Mouse (Mus musculus): ENCODE measurements around the gene Lamc1. TPM values are rescaled to one million over a fixed set of nuclear protein-coding genes. Genes with fewer than 3 reads are reported as not detected.
"Not testable (repeated sequence)": the region's sequence is repeated elsewhere in the genome, so short reads cannot be mapped to it uniquely, and the experiment has no call there.

The Lamc1 gene
- 100 to 1,000 TPM; 415 to 420 TPM for total RNA-seq (2021)

DNA sequence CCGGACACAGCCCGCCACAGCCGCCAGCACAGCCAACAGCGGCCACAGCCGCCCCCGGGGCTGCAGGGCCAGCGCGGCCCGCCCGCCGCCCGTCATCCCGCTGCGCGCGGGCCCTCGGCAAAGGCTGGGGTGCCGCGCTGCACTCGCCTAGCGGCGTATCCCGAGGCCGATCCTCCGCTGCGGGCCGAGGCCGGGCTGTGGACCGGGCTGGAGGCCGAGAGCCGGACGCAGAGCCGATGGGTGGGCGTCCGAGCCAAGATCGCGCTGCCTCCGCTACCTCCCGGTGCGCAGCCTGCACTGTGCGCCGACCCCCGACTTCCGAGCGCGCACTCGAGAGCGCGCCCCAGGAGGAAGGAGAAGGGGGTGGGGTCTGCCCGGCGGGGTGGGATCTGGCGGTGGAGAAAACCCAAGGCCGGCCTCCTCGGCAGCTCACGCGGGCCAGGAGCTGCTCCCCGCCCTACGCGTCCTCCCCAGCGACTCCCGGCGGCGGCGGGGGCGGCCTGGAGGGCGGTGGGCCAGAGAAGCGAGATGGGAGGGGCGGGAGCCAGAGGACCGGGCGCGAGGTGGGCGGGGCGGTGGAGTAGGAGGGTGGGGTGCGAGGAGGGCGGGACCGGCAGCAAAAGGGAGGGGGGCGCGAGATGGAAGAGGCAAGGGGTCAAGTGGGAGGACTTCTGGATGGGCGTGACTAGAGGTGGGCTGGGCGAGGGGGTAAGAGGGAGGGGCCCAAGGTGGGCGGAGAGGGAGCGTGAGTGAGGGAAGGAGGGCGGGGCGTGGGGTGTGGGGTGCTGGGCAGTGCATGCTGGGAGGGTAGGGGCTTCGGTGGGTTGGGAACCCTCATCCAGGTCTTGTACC is at the start of gene Lamc1:
TSS of gene Lamc1 (minus strand) at position 343 of the 852 bp plus-strand sequence.
- DNase-seq = peak; percentile 95 to 96
- intact Hi-C loops (cut with DNase I) = loop anchor here (2.0 to 5.0 kb wide), 4 partner anchors 22 to 65 kb away; no protein-coding TSS in a partner anchor

DNA sequence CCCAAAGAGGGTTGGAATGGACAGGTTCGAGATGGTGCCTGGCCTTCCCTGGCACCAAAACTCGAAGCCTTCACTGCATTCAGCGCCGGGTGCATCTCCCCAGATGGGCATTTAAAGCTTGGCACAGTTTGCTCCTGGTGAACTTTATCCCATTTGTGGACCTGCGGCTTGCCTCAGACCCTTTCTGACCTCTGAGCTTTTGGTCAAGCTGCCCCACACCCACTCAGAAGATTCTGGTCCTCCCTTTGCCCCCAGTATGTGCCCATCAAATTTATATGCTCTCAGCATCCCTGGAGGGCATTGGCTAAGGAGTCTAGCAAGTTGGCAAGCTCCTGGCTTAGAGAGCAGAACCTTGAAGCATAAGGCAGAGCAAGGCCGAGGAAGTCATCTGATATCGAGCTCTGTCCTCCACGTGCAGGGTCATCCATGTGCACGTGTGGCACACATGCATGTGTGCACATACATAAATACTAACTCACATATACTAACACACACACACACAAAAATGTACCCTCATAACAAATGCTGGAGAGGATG is 48.2 kb upstream of the Lamc1 start:
- no peak for DNase-seq
- intact Hi-C loops (cut with DNase I) = no loop called here

GRCm38 (mm10) chr1:153379832-153380231 is 47.2 kb upstream of the Lamc1 start:
- no peak for DNase-seq
- intact Hi-C loops (cut with DNase I) = no loop called here

DNA sequence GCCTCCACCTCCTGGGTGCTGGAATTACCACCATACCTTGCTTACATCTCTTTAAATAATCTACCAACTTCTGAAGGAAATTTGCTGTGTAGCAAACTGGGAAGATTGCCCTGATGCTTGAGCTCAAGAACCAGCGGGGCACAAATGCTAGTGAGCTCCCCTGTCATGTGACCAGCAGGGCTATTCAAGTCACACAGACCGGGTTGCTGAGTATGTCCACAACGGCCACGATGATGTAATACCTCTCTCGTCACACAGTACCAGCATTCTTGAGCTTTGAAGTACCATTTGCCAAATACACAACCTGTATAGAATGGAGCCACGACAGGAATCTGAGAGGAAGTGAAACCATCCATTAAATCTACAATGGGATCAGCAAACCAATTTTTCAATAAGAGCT is 46.0 kb upstream of the Lamc1 start:
- no peak for DNase-seq
- intact Hi-C loops (cut with DNase I) = no loop called here

- peak in 1 of 2 experiments; percentile 17 for DNase-seq
- intact Hi-C loops (cut with DNase I) = no loop called here
These were observed 43.9 kb upstream of the Lamc1 start for GRCm38 (mm10) chr1:153376446-153376845.

DNA sequence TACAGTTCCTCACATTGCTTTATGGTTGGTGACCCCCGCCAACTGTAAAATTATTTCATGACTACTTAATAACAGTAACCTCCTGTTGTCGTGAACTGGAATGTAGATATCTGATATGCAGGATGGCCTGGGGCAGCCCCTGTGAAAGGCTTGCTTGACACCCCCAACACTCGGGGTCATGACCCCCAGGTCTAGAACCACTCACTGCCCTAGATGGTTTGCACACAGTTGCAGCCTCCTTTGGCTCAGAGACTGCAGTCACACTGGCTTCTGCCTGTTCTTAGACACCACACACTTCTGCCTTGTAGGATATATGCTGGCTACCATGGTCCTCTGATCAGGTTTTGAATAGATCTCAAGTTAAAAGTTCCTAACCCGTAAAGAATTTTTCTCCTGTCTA is 41.5 kb upstream of the Lamc1 start:
- intact Hi-C loops (cut with DNase I) = no loop called here

DNA sequence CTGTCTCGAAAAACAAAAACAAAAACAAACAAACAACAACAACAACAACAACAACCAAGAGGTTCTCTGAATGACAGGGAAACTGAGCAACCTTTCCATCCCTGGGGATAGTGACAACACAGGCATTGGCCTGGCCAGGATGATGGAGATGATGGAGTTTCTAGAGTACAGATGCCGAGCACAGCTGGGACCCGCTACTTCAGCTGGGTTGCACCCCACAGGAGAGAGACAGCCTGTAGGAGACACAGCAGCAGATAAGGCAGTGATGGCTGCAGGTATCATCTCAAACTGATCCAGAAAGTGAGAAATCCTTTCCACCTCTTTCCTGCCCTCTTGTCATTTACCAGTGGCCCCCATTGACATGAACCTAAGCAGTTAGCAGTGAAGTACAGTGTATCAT is 39.3 kb upstream of the Lamc1 start:
- DNase-seq = no peak

More for the DNA sequence above, 41.5 kb upstream of the Lamc1 start:
- no peak for DNase-seq

DNA sequence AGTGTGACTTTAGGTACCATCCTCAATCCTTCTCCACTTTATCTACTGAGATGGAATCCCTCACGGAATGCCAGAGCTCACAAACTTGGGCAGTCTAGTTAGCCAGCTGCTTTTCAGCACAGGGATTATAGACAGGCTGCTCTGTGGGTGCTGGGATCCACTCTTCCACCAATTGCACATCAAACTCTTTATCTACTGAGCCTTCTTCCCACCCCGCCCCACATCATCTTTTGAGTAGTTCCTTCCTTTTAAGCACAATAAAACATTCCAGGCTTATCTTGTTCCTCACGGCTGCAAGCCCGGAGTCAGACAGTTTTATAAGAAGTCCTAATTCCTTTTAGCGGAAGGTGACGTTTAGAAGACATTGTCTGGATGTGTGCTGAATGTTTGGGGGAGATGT is 36.4 kb upstream of the Lamc1 start:
- no peak for DNase-seq
- intact Hi-C loops (cut with DNase I) = loop anchor here (2.0 kb wide), 1 partner anchor 14 kb away; no protein-coding TSS in a partner anchor

More for the DNA sequence above, 39.3 kb upstream of the Lamc1 start:
- intact Hi-C loops (cut with DNase I) = no loop called here

GRCm38 (mm10) chr1:153367048-153367447 is 34.5 kb upstream of the Lamc1 start:
- intact Hi-C loops (cut with DNase I) = no loop called here
- no peak for DNase-seq

GRCm38 (mm10) chr1:153361926-153362325 is 29.3 kb upstream of the Lamc1 start:
- intact Hi-C loops (cut with DNase I) = no loop called here
- no peak for DNase-seq

DNA sequence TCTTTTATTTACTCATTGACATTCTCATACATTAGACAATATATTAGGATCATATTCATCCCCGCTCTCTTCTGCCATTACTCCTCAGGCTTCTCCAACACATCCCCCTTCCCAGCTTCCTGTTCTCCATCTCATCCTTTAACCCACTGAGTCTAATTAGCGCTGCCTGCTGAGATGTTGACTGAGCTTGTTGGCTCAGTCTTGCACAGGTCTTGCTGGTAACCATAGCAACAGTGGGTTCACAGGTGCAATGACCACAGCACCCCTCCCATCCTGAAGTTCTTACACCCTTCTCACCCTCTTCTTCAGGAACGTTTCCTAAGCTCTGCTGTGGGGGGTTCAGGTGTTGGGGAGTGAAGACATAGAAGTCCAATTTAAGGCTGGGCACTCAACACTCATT is 28.0 kb upstream of the Lamc1 start:
- intact Hi-C loops (cut with DNase I) = no loop called here
- DNase-seq = no peak

DNA sequence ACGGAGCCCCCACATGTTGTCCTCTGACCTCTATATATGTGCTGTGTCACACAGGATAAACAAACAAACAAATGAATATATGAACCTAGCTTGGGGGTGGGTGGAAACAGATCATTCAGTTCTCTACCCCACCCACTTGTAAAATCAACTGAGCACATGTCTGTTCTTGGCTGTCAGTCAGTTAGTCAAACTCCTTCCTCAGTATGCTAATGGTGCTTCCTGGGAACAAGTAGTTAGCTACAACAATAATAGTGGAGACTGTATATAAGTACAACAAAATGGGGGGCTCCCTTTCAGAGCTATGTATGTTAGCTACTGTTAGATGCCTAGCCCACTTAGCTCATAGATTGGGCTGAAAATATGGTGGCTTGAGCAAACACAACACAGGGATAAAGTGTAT is 24.6 kb upstream of the Lamc1 start:
- intact Hi-C loops (cut with DNase I) = no loop called here
- no peak for DNase-seq

DNA sequence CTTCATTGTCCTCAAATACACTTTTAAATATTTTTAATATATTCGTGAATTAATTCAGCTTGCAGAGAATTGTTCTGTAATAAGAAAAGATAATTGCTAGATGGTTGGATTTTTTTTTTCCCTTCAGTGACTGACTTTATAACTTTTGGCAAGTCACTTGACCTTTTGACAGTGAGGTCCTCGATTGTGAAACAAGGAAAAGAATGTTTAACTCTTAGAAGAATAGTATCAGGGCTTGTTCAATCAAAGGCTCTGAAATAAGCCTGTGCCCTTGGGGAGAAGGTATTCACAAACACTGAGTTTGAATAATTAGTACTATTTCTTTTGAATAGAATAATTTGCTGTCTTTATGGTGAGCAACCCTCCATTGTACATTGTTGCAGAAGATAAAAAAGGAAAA is 21.9 kb upstream of the Lamc1 start:
- peak in 1 of 2 experiments; percentile 33 for DNase-seq
- intact Hi-C loops (cut with DNase I) = loop anchor here (1.0 to 2.0 kb wide), 3 partner anchors 14 to 31 kb away; partner anchors contain the start of gene Lamc1

GRCm38 (mm10) chr1:153353736-153354430 is 21.3 kb upstream of the Lamc1 start:
- intact Hi-C loops (cut with DNase I) = loop anchor here (1.0 to 2.0 kb wide), 3 partner anchors 15 to 31 kb away; partner anchors contain the start of gene Lamc1
- peak; percentile 70 to 71 for DNase-seq

- intact Hi-C loops (cut with DNase I) = no loop called here
- no peak for DNase-seq
These were observed 18.4 kb upstream of the Lamc1 start for GRCm38 (mm10) chr1:153351034-153351433.

GRCm38 (mm10) chr1:153347726-153348125 is 15.1 kb upstream of the Lamc1 start:
- DNase-seq = no peak
- intact Hi-C loops (cut with DNase I) = no loop called here

- intact Hi-C loops (cut with DNase I) = no loop called here
These were observed 14.5 kb upstream of the Lamc1 start for GRCm38 (mm10) chr1:153347040-153347439.

GRCm38 (mm10) chr1:153345699-153346291 is 13.2 kb upstream of the Lamc1 start:
- no peak for DNase-seq
- intact Hi-C loops (cut with DNase I) = no loop called here

More at GRCm38 (mm10) chr1:153347040-153347439, 14.5 kb upstream of the Lamc1 start:
- no peak for DNase-seq

DNA sequence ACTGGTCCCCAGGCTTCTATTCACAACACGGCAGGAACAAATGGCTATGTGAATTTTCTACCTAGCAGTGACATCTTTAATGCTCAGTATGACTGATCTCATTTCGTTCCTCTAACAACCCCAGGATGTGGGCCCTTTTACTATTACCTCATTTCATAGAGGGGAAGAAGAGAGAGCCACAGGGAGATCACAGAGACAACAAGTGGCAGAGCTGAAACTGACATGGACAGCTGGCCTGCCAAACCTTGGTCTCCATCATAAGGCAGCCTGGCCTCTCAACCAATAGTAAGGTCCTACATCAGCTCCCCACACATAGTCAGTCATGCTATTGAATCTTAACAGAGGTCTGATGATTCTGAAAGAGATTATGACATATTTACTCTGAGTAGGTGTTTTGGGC is 12.4 kb upstream of the Lamc1 start:
- DNase-seq = no peak
- intact Hi-C loops (cut with DNase I) = no loop called here

GRCm38 (mm10) chr1:153335451-153335850 is 2.9 kb upstream of the Lamc1 start:
- intact Hi-C loops (cut with DNase I); DNase-seq: not testable (repeated sequence)
